Mouse (Mus musculus) kidney, postnatal 4 days (tissue): ENCODE data around the gene C1qb.

Experiments
- DNase-seq, 2 experiments: peaks; one replicate each; pipeline ENCODE4 v3.0.0; 2021; ENCODE audit warnings: mixed read lengths in 2 of 2

The C1qb gene

DNA sequence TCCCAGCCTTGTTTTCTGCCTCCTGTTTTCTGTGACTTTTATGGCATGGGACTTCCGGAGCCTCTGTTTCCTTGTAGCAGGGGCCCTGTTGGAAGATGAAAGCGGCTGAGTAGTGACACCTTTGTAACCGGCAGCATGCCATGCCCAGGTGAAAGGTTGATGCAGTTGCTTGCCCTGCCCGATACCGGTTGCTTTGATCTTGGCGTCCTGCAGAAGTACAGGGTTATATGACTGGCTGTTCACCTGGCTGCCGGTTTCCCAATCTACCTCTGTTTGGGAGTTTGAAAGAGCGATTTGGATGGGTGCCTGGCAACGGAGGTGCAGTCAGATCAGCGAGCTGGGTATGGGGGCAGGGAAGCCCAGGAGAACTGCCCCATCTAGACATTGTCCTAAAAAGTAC, 43.2 kb downstream of the C1qb start:
- no peak for DNase-seq

DNA sequence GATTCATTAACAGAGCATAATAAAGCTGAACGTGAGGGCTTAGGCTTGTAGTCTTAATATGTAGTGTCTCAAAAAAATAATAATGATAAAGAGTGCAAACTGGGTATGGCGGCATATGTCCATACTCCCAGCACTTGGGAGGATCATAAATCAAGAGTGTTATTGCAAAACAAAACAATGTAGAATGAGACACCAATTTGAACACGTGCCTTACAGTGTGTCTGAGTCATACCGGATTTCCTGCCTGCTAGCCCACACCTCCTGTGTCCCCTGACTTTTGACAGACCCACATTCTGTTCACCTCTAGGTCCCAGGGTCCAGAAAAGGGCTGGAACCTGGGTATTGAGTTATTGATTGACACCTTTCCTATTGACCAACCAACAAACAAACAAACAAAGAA, 44.0 kb downstream of the C1qb start:
- no peak for DNase-seq

DNA sequence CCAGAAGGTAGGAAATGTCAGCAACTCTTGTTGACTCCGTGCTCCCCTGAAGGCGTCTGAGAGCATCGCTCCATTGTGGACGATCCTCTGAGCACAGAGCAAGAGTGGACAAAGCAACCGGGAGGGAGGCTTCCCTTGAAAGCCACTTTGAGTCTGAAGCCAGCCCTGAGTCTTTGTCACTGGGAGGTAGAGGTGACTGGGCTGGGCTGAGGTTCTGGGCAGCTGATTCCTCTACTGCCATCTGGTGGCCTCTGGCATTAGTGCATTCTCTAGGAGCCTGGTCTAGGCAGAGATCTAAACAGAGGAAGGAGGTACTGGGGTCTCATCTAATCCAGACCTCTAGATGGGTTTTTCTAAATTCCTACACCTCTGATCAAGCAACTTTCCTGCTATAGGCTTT, 44.9 kb downstream of the C1qb start:
- peak; percentile 89 to 90 for DNase-seq

DNA sequence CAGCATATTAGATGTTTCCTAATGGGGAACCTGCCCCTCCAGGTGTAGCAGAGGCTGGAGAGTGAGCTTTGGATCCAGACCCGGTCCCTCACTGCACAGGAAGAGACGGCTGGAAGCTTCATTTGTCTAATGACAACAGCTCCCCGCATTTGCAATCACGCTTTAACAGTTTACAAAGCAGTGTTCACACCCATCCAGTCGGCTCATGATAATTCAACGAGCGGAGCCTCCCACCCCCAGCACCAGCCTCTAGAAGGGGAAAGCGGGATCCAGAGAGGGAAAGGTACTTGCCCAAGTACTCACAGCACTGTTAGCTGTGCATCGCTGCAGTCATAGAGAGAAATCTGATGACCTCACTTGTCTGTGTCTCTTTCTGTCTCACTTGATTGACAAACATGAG, 47.5 kb downstream of the C1qb start:
- no peak for DNase-seq

DNA sequence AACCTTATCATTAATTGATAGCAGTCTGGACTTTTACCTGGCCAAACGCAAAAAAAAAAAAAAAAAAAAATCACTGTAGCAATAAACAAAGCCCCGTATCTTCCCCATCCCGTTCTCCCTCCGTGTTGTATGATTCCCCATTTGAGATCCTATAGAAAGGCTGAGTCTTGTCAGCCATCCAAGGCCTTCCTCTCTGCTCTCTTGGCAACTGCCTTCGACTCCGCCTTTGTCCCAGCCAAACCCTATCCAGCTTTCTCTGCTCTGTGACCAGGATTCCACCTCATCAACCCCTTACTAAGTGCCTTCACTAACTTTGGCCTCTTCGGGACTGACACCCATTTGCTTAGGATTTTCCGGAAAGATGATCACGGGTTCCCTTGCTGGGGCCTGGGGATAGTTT, 48.0 kb downstream of the C1qb start:
- DNase-seq: no peak

DNA sequence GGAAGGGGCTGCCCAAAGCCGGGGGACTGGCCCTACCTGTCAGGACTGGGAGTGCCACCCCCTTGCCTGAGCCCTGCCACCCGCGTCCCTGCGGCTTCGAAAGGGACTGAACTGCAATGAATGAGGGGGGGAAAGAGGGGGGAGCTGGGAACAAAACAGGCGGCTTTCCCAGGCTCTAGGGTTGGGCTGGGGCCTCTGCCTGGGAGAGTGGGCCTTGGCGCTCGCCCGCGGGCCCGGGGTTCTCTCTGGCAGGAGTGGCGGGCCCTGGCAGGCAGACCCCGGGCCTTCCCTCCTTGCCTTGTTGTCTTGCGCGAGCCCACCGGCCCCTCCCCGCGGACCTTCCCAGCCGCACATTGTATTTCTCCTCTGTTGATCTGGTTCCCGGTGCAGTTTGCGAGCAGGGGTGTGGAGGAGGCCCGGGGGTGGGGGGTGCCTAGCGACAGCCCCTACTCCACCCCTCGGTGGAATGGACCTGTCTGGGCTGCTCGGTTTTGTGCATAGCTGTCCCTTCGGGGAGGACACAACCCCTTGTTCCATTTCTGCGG, 49.5 kb downstream of the C1qb start:
- DNase-seq: no peak

DNA sequence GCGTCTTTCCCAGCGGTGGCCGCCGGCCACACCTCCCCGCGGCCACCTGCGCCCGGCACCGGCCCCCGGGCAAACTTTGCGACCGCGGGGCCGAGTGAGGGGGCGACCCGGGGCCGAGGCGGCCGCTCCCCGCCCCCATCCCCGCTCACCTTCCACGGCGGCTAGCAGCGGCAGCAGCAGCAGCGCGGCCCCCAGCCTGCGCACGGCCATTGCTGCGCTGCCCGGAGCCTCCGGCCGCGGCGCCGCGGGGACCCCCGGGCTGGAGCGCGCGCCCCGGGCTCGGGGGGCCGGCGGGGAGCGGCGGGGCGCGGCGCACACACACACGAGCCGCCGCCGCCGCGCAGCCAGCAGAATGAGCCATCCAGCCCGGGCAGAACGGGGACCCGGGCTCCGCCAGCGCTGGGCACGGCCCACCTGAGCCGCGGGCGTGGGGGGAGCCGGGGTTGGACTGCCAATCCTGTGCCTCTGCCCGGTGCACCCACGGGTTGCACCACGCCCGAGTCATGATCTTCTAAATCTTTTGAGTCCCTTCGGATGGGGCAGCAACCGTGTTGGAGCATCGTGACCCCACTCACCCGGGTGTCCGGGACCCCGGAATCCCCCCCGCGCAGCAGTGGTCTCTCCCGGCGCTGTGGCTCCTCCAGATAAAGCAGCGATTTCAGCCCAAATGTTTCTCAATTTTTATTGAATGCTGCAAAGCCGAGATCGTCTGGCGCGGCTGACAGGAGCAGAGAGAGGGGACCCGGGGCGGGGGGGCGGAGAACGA, 50.2 kb downstream of the C1qb start, which contains the start of gene Ephb2:
Gene Ephb2, minus strand, starts transcription at position 368 of the 766 bp plus-strand sequence.
- peak; percentile 85 to 89 for DNase-seq

DNA sequence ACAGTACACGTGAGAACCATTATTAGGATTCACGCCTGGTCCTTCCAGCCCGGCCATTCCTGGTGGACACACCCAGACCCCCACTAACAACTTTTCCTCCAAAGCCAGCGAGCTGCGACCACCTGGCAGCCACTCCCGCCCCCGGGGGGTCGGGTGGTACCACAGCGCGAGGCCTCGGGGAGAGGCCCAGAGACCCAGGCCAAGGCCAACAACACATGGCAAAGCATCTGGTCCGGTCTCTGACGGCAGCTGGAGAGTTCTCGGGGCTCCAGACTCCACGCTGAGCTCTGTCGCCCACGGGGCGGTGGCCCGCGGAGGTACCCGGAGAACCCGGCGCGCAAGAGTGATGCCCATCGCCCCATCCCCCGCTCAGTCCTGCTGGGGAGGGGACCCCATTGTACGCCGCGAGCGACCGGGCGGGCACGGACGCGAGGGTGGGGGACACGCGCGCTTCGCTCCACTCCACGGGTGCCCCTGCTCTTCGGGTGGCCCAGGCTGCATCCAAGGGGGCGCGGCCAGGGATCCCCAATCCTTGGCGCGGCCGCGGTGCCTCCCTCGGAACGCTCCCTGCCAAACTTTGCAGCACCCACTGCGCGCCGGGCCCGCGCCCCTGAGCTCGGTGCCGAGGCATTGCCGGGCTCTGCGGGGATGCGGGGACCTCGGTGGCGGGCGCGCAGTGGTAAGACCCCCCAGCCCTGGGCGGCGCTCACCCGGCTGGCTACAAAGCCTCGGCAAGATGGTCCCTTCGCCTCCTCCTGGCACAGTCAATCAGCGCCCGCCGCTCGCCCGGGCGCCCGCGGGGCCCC, 51.0 kb downstream of the C1qb start:
- DNase-seq: peak; percentile 45 to 56

DNA sequence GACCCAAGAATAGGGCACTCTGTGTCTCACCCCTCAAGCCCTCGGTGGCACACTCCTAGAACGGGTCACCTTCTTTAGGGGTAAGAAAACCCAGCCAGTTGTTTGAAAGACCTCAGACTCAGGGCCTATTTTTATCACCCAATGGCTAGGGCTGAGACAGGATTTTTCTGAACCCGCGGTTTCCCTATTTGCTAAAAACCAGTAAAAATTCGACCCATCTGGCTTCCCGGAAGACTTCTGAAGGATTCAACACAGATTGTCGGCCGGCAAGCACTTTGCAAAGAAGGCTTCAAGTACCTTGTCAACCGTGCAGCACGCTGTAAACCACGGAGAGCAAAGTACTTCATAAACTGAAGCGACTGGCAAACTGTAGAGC, 51.6 kb downstream of the C1qb start:
- DNase-seq: no peak

DNA sequence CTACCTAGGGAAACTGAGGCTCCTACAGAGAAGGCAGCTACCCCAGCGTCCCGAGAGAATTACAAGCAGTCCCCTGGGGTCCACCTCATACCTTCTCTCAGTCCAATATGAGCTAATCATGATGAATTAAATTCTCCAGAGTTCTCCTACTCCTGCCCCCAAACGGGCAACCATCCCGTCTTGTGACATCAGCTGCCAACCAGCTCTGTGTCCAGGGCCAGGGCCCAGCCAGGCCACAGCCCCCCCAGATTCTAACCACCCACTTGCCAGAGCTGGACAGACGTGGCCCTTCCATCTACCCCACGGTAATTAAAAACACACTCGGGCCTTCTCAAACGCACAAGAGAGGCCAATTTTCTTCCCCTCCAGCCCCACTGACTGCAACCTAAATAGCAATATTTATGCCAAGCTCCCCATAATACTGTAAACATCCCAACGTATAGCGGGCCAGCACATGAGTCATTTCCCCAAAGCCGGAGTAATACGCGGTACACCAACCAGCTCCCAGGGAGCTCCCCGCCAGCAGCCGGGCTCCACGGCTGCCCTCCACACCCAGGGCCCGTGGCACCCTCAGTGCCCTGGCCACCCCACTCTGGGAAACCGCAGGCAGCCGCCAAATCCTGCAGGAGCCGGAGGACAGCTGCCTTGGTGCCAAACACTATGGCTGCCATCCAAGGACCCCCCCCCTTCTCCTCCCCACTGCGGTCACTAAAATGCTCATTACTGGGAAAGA, 52.2 kb downstream of the C1qb start:
- DNase-seq: no peak

DNA sequence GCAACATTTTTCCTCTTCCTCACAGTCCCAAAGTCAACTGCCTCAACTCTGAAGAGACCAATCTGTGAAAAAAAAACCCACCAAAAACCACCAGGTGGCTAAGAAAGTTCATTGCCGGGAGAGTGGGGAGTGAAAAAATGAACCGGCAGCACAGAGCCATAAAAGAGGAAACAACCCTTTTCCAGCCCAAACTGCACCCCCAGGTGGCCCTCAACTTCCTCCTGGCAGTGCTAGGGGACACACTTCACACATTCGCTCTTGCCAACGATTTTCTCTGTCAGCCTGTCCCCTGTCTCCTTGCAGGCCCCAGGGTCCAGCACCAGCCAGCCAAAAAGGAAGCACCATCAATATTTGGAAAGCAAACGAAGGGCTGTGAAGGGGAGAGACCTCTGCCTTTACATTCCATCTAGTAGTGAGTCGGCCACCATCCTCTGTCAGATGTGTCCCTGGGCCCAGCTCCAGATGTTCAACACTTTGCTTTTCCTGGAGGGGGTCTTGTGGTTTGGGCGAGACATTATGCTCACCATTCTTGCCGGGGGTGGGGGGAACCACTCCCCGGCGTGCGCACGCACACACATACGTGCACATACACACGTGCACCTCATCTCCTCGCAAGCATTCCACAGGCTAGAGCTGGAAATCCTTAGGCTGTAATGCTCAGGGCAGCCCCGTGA, 53.3 kb downstream of the C1qb start:
- DNase-seq: no peak

DNA sequence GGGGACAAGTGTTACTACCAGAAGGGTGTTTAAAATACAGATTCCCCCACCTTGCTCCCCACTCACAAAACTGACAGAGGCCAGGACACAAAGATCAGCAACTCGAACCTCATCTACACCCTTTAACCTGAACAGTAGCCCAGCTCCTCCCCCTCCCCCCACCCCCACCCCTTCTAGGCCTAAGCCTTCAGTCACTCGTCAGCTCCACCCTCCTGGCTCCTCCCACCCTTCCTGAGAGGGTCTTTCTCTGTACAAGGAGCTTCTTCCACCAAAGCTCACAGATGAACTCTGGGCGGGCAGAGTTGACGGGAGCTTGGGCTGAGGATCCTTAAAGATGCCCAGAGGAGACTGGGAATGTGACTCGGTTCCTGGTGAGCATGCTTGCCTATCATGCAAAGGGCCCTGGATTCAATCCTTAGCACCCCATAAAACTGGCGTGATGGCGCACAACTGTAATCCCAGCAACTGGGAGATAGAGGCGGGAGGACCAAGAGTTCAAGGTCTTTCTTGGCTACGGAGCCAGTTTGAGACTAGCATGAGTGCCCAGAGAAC, 55.6 kb downstream of the C1qb start:
- no peak for DNase-seq
